Mouse (Mus musculus): Measurements from ENCODE around the gene Hap1. TPM values are rescaled to one million over a fixed set of nuclear protein-coding genes. Genes with fewer than 3 reads are reported as not detected.
A peak's percentile ranks its signal among the peaks of the same experiment; 100 is the strongest.

Hap1 gene
- polyA plus RNA-seq, 1 experiment from 2014 or later: 1.3 TPM

DNA sequence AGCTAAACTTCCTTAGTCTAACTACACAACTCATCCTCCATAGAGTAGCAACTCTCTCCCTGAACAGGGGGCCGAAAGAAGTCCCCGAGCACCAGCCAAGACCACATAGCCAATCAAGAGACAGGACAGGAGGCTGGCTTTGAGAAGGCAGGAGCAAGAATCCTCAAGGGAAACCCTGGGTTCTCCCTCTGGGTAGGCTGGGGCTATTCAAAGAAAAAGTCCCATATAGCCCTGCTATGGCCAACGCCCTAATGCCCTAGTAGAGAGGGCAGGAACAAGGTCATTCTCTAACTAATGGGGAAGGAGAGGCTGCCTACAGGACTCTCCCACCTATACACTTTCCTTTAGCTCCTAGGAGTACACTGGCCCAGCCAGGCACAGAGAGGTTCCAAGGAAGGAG lies 29.1 kb upstream of the Hap1 start:
- no peak for DNase-seq (ENCODE audit: low spot score)
- peaks cover 55% of the 10 kb centered on the region for H3K36me3 ChIP-seq

DNA sequence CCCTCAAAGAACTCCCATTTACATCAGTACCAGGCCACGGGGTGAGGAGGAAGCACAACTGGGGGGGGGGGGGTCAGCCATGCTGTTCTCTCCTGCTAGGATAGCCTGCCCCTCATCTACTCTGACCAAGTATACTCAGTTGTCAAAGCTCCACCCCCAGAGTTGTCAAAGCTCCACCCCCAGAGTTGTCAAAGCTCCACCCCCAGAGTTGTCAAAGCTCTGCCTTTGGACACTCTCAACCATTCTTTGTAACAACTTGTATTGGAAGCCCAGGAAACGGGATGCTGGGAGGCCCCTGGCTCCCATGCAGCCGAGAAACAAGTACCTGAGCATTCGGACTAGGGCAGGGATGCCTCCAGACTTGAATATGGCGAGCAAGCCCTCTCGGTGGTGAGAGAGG lies 26.8 kb upstream of the Hap1 start:
- Histone ChIP-seq H3K36me3 (peaks cover 74% of the 10 kb centered on the region), H3K27me3 (ENCODE audit: low read depth, poor library complexity, severe bottlenecking) (no peaks in the 10 kb centered on the region), H3K4me1 (peaks cover 15% of the 10 kb centered on the region), H3K9me3 (replicated peaks) (no peaks in the 10 kb centered on the region), H3K4me3 (no peak overlapping the region), H3K27ac (no peak overlapping the region)
- 83% methylated on average over 6 of the region's 6 CpGs for WGBS
- no peak for DNase-seq (ENCODE audit: low spot score)

More for the DNA sequence above, 29.1 kb upstream of the Hap1 start:
- WGBS: 87% methylated on average over 3 of the region's 3 CpGs
- H3K9me3 ChIP-seq (replicated peaks): no peaks in the 10 kb centered on the region
- H3K4me1 ChIP-seq: peaks cover 32% of the 10 kb centered on the region
- H3K27me3 ChIP-seq (ENCODE audit: low read depth, poor library complexity, severe bottlenecking): no peaks in the 10 kb centered on the region
- no peak overlapping the region for H3K4me3 ChIP-seq
- no peak overlapping the region for H3K27ac ChIP-seq

- no peak overlapping the region for H3K27ac ChIP-seq
- peaks cover 4% of the 10 kb centered on the region; the same call in 1 of the 2 replicates for H3K4me1 ChIP-seq
- no peak overlapping the region for H3K4me3 ChIP-seq
- no peak for DNase-seq (ENCODE audit: low spot score)
- peaks cover 84% of the 10 kb centered on the region for H3K36me3 ChIP-seq
- 89% methylated on average over 4 of the region's 4 CpGs for WGBS
- H3K9me3 ChIP-seq (replicated peaks): no peaks in the 10 kb centered on the region
- no peaks in the 10 kb centered on the region for H3K27me3 ChIP-seq (ENCODE audit: low read depth, poor library complexity, severe bottlenecking)
Observed at GRCm38 (mm10) chr11:100379311-100379710, 23.4 kb upstream of the Hap1 start.

DNA sequence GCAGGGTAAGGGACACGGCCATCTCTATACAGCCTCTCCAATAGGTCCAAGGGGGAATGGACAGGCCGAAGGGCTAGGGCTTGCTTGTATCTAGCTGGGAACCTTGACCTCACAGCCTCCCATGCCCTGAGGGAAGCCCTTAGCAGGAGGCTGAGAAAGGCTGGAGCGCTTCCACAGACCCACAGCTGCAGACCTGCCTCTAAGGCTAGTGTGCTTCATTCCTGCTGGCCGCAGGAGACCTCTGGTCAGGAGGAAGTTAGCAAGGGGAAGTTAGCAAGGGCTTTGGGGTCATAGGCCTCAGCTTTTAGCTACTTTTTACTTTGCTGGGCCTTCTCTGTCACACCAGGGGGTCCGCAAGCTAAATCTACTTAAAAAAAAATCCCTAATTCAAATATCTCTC lies 22.5 kb upstream of the Hap1 start:
- Histone ChIP-seq H3K4me1 (peaks cover 4% of the 10 kb centered on the region; the same call in 1 of the 2 replicates), H3K4me3 (no peak overlapping the region), H3K36me3 (peaks cover 81% of the 10 kb centered on the region), H3K27ac (no peak overlapping the region), H3K9me3 (replicated peaks) (no peaks in the 10 kb centered on the region), H3K27me3 (ENCODE audit: low read depth, poor library complexity, severe bottlenecking) (no peaks in the 10 kb centered on the region)
- WGBS: 95% methylated on average over 5 of the region's 5 CpGs
- no peak for DNase-seq (ENCODE audit: low spot score)

DNA sequence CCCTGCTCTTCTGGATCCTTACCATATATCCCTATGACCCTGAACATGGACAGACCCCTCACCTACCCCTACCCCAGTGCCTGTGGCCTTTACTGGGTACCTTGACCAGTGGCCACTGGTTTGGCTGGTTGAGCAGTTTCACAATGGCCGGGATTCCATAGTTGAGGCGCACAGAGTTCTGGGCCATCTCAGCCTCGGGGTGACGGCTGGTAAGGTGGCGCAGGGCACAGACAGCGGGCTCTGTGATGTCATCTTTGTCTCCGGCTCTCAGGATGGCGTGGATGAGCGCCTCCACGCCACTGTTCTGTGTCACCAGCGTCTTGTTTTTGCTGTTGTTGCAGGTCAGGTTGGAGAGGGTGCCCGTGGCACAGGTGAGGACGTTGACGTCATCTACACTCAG lies 22.1 kb upstream of the Hap1 start:
- DNase-seq (ENCODE audit: low spot score): no peak
- no peaks in the 10 kb centered on the region for H3K9me3 ChIP-seq (replicated peaks)
- H3K27me3 ChIP-seq (ENCODE audit: low read depth, poor library complexity, severe bottlenecking): no peaks in the 10 kb centered on the region
- no peak overlapping the region for H3K27ac ChIP-seq
- no peak overlapping the region for H3K4me3 ChIP-seq
- peaks cover 4% of the 10 kb centered on the region; the same call in 1 of the 2 replicates for H3K4me1 ChIP-seq
- 95% methylated on average over 14 of the region's 14 CpGs for WGBS
- peaks cover 79% of the 10 kb centered on the region for H3K36me3 ChIP-seq

DNA sequence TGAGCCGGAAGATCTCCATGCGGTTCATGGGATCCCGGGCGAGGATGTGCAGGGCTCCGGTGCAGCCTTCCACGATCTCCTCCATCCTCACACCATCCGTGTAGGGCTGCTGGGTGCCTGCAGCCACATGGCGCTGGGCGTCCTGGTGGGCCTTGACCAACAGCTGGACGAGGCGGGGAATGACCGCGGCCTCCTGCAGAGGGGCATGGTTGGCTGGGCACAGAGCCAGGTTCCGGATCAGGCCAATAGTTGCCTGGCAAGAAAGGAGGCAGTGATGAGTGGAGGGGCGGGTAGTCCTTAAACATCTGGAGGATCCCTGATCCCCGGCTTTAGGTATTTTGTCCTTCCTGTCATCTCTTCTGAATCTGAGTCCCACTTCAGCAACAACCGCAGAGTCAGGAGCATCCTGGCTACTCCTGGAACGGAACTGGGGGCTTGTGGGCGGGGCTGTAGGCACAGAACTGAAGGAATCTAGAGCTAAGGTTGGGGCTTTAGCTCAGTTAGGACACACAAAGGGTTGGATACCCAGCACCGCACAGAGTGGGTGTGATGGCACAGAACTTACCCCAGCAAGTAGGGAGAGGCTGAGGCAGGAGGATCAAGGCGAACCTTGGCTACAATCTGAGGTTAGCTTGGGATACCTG lies 20.9 kb upstream of the Hap1 start:
- no peak for DNase-seq (ENCODE audit: low spot score)
- no peak overlapping the region for H3K4me3 ChIP-seq
- peaks cover 13% of the 10 kb centered on the region for H3K4me1 ChIP-seq
- H3K9me3 ChIP-seq (replicated peaks): no peaks in the 10 kb centered on the region
- WGBS: 94% methylated on average over 21 of the region's 21 CpGs
- no peak overlapping the region for H3K27ac ChIP-seq
- peaks cover 76% of the 10 kb centered on the region for H3K36me3 ChIP-seq
- no peaks in the 10 kb centered on the region for H3K27me3 ChIP-seq (ENCODE audit: low read depth, poor library complexity, severe bottlenecking)

DNA sequence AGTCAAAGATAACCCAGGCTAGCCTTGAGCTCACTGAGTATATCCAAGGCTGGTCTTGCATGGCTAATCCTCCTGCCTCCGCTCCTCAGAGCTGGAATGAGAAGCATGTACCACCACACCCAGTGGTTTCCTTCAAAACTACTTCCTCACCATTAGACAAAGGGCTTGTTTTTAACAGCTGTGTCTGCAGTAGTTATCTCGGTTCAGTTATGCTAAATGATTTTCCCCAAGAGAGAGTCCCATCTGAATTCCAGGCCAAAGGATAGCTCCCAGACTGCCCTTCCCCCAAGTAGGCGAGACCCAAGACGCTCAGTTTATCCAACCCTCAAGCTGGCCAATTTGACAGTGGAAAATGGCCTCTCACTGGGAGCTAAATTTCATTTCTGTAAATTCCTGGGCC lies 20.1 kb upstream of the Hap1 start:
- 89% methylated on average over 4 of the region's 4 CpGs for WGBS
- Histone ChIP-seq H3K27ac (no peak overlapping the region), H3K36me3 (peaks cover 71% of the 10 kb centered on the region), H3K4me3 (no peak overlapping the region), H3K9me3 (replicated peaks) (no peaks in the 10 kb centered on the region), H3K4me1 (peaks cover 21% of the 10 kb centered on the region), H3K27me3 (ENCODE audit: low read depth, poor library complexity, severe bottlenecking) (no peaks in the 10 kb centered on the region)
- DNase-seq (ENCODE audit: low spot score): no peak

GRCm38 (mm10) chr11:100375127-100375526 lies 19.2 kb upstream of the Hap1 start:
- H3K27ac ChIP-seq: no peak overlapping the region
- H3K36me3 ChIP-seq: peaks cover 69% of the 10 kb centered on the region
- 87% methylated on average over 9 of the region's 9 CpGs for WGBS
- no peaks in the 10 kb centered on the region for H3K9me3 ChIP-seq (replicated peaks)
- DNase-seq (ENCODE audit: low spot score): no peak
- H3K4me3 ChIP-seq: no peak overlapping the region
- H3K4me1 ChIP-seq: peaks cover 27% of the 10 kb centered on the region
- H3K27me3 ChIP-seq (ENCODE audit: low read depth, poor library complexity, severe bottlenecking): no peaks in the 10 kb centered on the region

DNA sequence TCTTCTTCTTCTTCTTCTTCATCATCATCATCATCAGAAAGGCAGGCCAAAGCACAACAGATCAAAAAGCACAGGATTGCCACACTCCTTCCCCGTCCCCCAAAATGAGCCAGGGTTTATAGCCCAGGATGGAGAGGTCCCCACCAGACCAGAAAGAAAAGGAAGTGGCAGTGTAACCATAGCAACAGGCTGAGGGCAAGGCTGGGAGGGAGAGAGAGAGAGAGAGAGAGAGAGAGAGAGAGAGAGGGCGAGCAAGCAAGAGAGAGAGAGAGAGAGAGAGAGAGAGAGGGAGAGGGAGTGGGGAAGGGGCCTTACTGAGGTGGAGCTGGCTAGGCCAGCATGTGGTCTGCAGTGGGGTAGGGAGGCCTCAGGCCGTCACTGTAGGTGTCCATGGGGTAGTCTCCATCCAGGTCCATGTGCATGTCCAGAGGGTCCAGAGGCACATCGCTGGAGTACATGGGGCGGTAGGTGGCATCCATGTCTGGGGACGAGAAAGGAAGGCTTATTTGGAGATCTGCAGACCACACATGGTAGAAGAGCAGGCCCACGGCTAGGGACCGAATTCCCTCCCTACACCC lies 16.1 kb upstream of the Hap1 start:
- 76% methylated on average over 8 of the region's 8 CpGs for WGBS
- peak overlapping the region; percentile 5; the same call in 1 of the 2 replicates for H3K27ac ChIP-seq
- no peaks in the 10 kb centered on the region for H3K9me3 ChIP-seq (replicated peaks)
- H3K36me3 ChIP-seq: peaks cover 47% of the 10 kb centered on the region
- H3K4me1 ChIP-seq: peaks cover 39% of the 10 kb centered on the region
- H3K27me3 ChIP-seq (ENCODE audit: low read depth, poor library complexity, severe bottlenecking): no peaks in the 10 kb centered on the region
- H3K4me3 ChIP-seq: no peak overlapping the region
- DNase-seq (ENCODE audit: low spot score): no peak

DNA sequence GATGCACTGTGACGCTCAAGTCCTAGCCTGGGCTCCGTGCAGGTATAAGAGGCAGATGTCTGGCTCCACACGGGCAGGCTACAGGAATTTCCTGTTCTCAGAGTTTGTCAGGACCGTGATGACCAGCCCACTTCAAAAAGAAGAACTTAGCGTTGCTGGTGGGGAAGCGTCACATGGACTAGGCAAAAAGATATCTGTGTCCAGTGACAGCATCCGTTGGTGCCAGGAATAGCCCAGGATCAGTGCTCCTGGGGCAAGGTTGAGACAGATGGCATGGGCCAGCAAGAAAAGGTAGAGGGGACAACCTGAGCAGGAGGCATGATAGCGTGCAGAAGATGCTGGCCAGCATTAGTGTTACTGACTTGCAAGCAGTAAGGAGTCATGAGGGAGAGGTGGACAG lies 13.9 kb upstream of the Hap1 start:
- DNase-seq (ENCODE audit: low spot score): no peak
- no peaks in the 10 kb centered on the region for H3K9me3 ChIP-seq (replicated peaks)
- no peaks in the 10 kb centered on the region for H3K27me3 ChIP-seq (ENCODE audit: low read depth, poor library complexity, severe bottlenecking)
- no peak overlapping the region for H3K27ac ChIP-seq
- H3K4me1 ChIP-seq: peaks cover 35% of the 10 kb centered on the region
- WGBS: 76% methylated on average over 8 of the region's 8 CpGs
- peaks cover 29% of the 10 kb centered on the region for H3K36me3 ChIP-seq
- no peak overlapping the region for H3K4me3 ChIP-seq

DNA sequence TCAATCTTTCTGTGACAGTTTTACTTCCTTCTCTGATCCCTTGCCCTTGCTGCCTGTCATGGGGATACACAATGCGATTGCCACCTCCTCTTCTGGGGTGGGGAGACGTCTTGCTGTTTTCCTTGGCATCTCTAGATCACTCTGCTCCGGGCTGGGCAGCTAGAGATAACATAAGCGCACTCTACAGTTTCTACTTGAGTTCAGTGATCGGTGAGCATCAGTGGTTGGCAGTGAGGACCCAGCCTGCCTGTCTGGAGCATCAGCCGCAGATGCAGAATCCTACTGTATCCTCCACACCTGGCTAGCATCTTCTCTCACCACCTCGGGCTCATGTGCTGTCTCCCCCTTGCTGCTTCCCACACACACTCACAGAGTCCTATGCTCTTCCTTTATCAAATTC lies 13.2 kb upstream of the Hap1 start:
- Histone ChIP-seq H3K4me3 (no peak overlapping the region), H3K27me3 (ENCODE audit: low read depth, poor library complexity, severe bottlenecking) (peaks cover 2% of the 10 kb centered on the region), H3K4me1 (peaks cover 36% of the 10 kb centered on the region), H3K9me3 (replicated peaks) (no peaks in the 10 kb centered on the region), H3K36me3 (peaks cover 26% of the 10 kb centered on the region), H3K27ac (no peak overlapping the region)
- WGBS: 66% methylated on average over 7 of the region's 7 CpGs
- DNase-seq (ENCODE audit: low spot score): no peak

GRCm38 (mm10) chr11:100362979-100363562 lies 7.1 kb upstream of the Hap1 start:
- Histone ChIP-seq H3K9me3 (replicated peaks) (no peaks in the 10 kb centered on the region), H3K4me3 (no peak overlapping the region), H3K36me3 (no peaks in the 10 kb centered on the region), H3K27me3 (ENCODE audit: low read depth, poor library complexity, severe bottlenecking) (peaks cover 42% of the 10 kb centered on the region), H3K27ac (no peak overlapping the region), H3K4me1 (peaks cover 12% of the 10 kb centered on the region)
- peak; percentile 78 for DNase-seq (ENCODE audit: low spot score)
- WGBS: 22% methylated on average over 12 of the region's 12 CpGs

GRCm38 (mm10) chr11:100362209-100362978 lies 6.5 kb upstream of the Hap1 start:
- Histone ChIP-seq H3K9me3 (replicated peaks) (no peaks in the 10 kb centered on the region), H3K27ac (no peak overlapping the region), H3K4me3 (no peak overlapping the region), H3K36me3 (no peaks in the 10 kb centered on the region), H3K4me1 (peaks cover 12% of the 10 kb centered on the region), H3K27me3 (ENCODE audit: low read depth, poor library complexity, severe bottlenecking) (peaks cover 49% of the 10 kb centered on the region)
- 16% methylated on average over 8 of the region's 8 CpGs for WGBS
- DNase-seq (ENCODE audit: low spot score): peak; percentile 86

Measured in limb, embryonic 10.5 days (tissue).